Mouse (Mus musculus) forelimb bud, embryonic 11.5 days (tissue): ENCODE measurements at regions not wholly inside any gene's neighbourhood (a gene's known extent, or its start where the extent isn't known, plus 50 kb on each side); places are given as distances from the start of the nearest gene placed in this dataset.

Source experiments
- DNase-seq: peaks from one replicate; pipeline ENCODE4 v3.0.0-alpha.2; 2012; ENCODE audit warnings: low read depth, low spot score

GRCm38 (mm10) chr6:18934362-18934761, 68.2 kb downstream of the Ankrd7 start:
- DNase-seq, result peak; percentile 28

GRCm38 (mm10) chr6:18946002-18946683, 80.0 kb downstream of the Ankrd7 start:
- no peak for DNase-seq
